Mouse (Mus musculus): ENCODE measurements around the gene Kif17. TPM values are rescaled to one million over a fixed set of nuclear protein-coding genes. Genes with fewer than 3 reads are reported as not detected.

Kif17 gene
- polyA plus RNA-seq, 1 experiment, result 0.70 TPM

DNA sequence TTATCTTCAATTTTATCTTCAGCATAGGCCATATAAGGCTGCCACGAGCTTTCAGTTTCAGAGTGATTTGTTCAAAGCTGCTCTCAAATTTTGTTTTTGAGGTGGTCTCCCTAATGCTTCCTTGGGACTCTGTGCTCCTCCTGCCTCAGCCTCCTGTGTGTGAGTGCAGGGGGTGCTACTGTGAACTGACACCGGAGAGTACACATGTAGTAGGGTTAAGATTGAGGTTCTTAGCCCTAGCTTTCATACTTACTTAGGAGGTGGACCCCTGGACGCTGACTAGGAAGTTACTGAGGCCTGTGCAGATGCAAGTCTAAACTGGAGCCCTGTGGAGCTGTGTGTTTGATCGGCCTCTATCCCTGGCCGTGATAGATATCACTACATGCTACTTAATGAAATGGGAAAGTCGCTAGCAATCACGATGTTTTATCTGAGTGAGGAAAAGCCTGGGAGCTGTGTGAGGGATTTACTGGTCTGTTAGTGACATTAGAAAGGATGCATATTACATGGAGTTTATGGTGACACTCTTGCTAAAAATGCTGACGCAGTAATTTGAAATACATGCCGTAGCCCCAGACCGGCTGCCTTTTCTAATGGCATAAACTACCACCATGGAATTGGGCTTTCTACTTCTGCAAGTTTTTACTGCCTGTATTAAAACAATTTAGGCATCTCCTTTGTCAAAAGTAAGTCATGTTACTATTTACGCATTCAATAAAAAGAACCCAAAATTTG is 32.1 kb upstream of the Kif17 start:
- 55% methylated on average over 11 of the region's 11 CpGs for WGBS
- peak overlapping the region; percentile 27 for H3K4me3 ChIP-seq (replicated peaks; ENCODE audit: extremely low read depth, low read depth, low read length)
- TF ChIP-seq CTCF (IDR thresholded peaks at IDR 0.05; ENCODE audit: insufficient read depth, low read length) (no peak), POLR2A (IDR thresholded peaks at IDR 0.05; ENCODE audit: borderline replicate concordance, extremely low read depth, low read depth, low read length) (no peak)
- no peak for DNase-seq
- H3K4me1 ChIP-seq (ENCODE audit: control insufficient read depth, insufficient read depth, low read length), result peaks cover 26% of the 10 kb centered on the region

DNA sequence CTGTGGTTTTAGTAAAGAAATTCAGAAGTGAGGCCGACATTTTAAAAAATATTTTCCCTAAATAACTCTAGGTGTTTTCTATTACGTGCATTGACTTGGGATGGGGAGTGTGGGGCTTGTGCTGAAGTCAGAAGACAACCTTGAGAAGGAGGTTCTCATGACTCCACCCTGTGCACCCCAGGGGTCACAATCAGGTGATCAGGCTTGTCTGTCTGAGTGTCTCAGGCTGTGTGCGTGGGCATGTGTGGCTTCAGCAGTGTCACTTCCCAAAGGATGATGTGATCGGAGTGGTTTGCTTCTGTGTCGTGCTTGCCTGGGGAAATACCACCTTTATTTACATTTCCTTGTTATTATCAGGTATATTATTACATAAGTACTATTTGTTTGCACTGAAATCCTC is 30.9 kb upstream of the Kif17 start:
- TF ChIP-seq POLR2A (IDR thresholded peaks at IDR 0.05; ENCODE audit: borderline replicate concordance, extremely low read depth, low read depth, low read length) (no peak), CTCF (IDR thresholded peaks at IDR 0.05; ENCODE audit: insufficient read depth, low read length) (no peak)
- WGBS, result 65% methylated on average over 5 of the region's 5 CpGs
- DNase-seq, result no peak
- H3K4me1 ChIP-seq (ENCODE audit: control insufficient read depth, insufficient read depth, low read length), result peaks cover 17% of the 10 kb centered on the region
- no peak overlapping the region for H3K4me3 ChIP-seq (replicated peaks; ENCODE audit: extremely low read depth, low read depth, low read length)

GRCm38 (mm10) chr4:138220761-138221160 is 29.5 kb upstream of the Kif17 start:
- 61% methylated on average over 7 of the region's 7 CpGs for WGBS
- Histone ChIP-seq H3K4me3 (replicated peaks; ENCODE audit: extremely low read depth, low read depth, low read length) (no peak overlapping the region), H3K4me1 (ENCODE audit: control insufficient read depth, insufficient read depth, low read length) (peaks cover 13% of the 10 kb centered on the region; the same call in 1 of the 2 replicates)
- no peak for DNase-seq
- no peak for TF ChIP-seq POLR2A (IDR thresholded peaks at IDR 0.05; ENCODE audit: borderline replicate concordance, extremely low read depth, low read depth, low read length)
- no peak for TF ChIP-seq CTCF (IDR thresholded peaks at IDR 0.05; ENCODE audit: insufficient read depth, low read length)

GRCm38 (mm10) chr4:138221406-138221805 is 28.8 kb upstream of the Kif17 start:
- WGBS, result 72% methylated on average over 5 of the region's 5 CpGs
- peaks cover 12% of the 10 kb centered on the region; the same call in 1 of the 2 replicates for H3K4me1 ChIP-seq (ENCODE audit: control insufficient read depth, insufficient read depth, low read length)

DNA sequence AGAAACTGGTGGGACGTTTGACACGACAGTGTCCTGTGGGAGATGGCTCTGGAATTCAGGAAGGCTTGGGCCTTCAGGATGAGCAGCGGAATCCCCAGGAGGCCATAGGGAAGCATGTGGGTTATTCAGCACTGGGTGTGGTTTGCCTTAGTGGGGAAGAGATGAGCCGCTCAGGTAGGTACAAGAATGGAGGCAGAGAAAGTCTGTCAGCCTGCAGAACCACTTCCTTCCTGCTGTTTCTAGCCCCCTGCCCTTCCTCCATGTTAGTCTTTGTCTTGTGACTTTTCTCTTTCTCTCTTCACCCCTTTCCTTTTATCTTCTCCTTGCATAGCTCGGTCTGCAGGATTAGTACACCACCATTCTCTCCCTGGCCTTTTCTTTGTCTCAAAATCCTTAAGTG is 27.8 kb upstream of the Kif17 start:
- WGBS, result 69% methylated on average over 5 of the region's 5 CpGs
- DNase-seq, result no peak
- peaks cover 12% of the 10 kb centered on the region; the same call in 1 of the 2 replicates for H3K4me1 ChIP-seq (ENCODE audit: control insufficient read depth, insufficient read depth, low read length)
- no peak overlapping the region for H3K4me3 ChIP-seq (replicated peaks; ENCODE audit: extremely low read depth, low read depth, low read length)
- TF ChIP-seq POLR2A (IDR thresholded peaks at IDR 0.05; ENCODE audit: borderline replicate concordance, extremely low read depth, low read depth, low read length) (no peak), CTCF (IDR thresholded peaks at IDR 0.05; ENCODE audit: insufficient read depth, low read length) (no peak)

More at GRCm38 (mm10) chr4:138221406-138221805, 28.8 kb upstream of the Kif17 start:
- no peak for TF ChIP-seq POLR2A (IDR thresholded peaks at IDR 0.05; ENCODE audit: borderline replicate concordance, extremely low read depth, low read depth, low read length)
- no peak for TF ChIP-seq CTCF (IDR thresholded peaks at IDR 0.05; ENCODE audit: insufficient read depth, low read length)
- DNase-seq, result no peak
- H3K4me3 ChIP-seq (replicated peaks; ENCODE audit: extremely low read depth, low read depth, low read length), result no peak overlapping the region

DNA sequence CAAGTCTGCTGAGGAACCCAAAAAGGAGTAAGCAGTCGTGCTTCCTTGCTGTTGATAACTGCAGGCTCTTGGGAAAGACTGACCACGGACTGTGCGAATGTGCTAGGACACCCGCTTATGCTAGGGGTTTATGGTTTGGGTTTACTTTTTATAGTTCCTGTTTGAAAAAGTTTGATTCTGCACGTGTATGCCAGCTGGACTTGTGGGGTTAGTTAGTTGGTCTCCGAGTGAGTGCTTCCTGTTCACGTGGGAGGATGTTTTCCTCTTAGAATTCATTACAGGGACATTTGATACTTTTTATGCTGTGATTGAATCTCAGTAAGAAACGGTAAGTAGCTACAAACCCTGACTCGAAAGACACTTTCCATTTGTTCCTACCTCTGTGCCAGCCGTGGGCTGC is 26.6 kb upstream of the Kif17 start:
- peaks cover 6% of the 10 kb centered on the region; the same call in 1 of the 2 replicates for H3K4me1 ChIP-seq (ENCODE audit: control insufficient read depth, insufficient read depth, low read length)
- DNase-seq, result no peak
- H3K4me3 ChIP-seq (replicated peaks; ENCODE audit: extremely low read depth, low read depth, low read length), result no peak overlapping the region
- 61% methylated on average over 10 of the region's 10 CpGs for WGBS
- no peak for TF ChIP-seq CTCF (IDR thresholded peaks at IDR 0.05; ENCODE audit: insufficient read depth, low read length)
- TF ChIP-seq POLR2A (IDR thresholded peaks at IDR 0.05; ENCODE audit: borderline replicate concordance, extremely low read depth, low read depth, low read length), result no peak

DNA sequence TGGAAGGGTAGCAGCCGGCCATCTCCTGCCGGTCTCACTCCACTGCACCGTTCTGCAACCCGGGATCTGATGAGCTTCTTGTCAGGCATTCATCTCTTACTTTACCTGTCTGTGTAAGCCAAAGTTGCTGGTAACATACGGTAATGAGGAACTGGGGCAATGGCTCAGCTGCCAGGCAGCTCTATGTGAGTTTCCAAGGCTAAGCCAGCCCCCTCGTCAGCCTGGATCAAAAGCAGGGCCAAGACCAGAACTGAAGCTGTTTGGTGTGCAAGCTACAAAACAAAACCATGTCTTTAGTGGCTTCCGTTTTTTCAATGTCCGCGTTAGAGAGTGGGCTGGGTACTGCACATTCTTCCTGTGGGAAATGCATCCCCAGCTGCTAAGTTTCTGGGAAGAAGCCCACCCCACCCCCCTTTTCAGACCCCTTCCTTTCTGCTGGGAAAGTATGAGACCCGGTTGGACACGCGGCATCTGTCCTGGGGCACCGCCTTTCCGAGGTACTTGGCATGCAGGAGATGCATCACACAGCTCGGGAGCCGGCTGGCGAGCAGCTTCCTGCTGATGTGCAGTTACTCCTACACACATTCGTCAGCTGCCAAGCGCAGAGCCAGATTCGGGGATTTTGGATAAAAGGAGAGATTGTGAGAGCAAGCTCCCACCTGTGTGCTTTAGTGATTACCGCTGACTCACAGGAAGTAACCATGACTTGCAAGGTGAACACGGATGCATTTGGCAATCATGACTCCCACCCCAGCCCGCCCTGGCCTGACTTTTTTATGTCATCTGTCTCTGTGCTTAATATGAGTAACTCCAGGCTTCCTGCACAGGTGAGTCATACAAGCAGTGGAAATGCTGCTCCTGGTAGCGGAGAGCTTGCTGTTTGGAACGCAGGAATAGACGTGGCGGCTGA is 3.2 kb upstream of the Kif17 start:
- no peak for TF ChIP-seq POLR2A (IDR thresholded peaks at IDR 0.05; ENCODE audit: borderline replicate concordance, extremely low read depth, low read depth, low read length)
- TF ChIP-seq CTCF (IDR thresholded peaks at IDR 0.05; ENCODE audit: insufficient read depth, low read length), result no peak
- no peak for DNase-seq
- 69% methylated on average over 27 of the region's 27 CpGs for WGBS
- 0 out of 2 replicates have a peak, but pooled peaks cover 4% of the 10 kb centered on the region for H3K4me1 ChIP-seq (ENCODE audit: control insufficient read depth, insufficient read depth, low read length)
- no peak overlapping the region for H3K4me3 ChIP-seq (replicated peaks; ENCODE audit: extremely low read depth, low read depth, low read length)

- WGBS, result 1% methylated on average over 14 of the region's 14 CpGs
- Histone ChIP-seq H3K4me1 (ENCODE audit: control insufficient read depth, insufficient read depth, low read length) (0 out of 2 replicates have a peak, but pooled peaks cover 4% of the 10 kb centered on the region), H3K4me3 (replicated peaks; ENCODE audit: extremely low read depth, low read depth, low read length) (peak overlapping the region; percentile 20)
- no peak for TF ChIP-seq POLR2A (IDR thresholded peaks at IDR 0.05; ENCODE audit: borderline replicate concordance, extremely low read depth, low read depth, low read length)
- TF ChIP-seq CTCF (IDR thresholded peaks at IDR 0.05; ENCODE audit: insufficient read depth, low read length), result no peak
- no peak for DNase-seq
Observed at GRCm38 (mm10) chr4:138251819-138252218, 1.6 kb downstream of the Kif17 start.

GRCm38 (mm10) chr4:138252231-138252630 is 2.0 kb downstream of the Kif17 start:
- DNase-seq, result no peak
- 33% methylated on average over 5 of the region's 5 CpGs for WGBS
- TF ChIP-seq CTCF (IDR thresholded peaks at IDR 0.05; ENCODE audit: insufficient read depth, low read length), result no peak
- no peak for TF ChIP-seq POLR2A (IDR thresholded peaks at IDR 0.05; ENCODE audit: borderline replicate concordance, extremely low read depth, low read depth, low read length)
- Histone ChIP-seq H3K4me3 (replicated peaks; ENCODE audit: extremely low read depth, low read depth, low read length) (no peak overlapping the region), H3K4me1 (ENCODE audit: control insufficient read depth, insufficient read depth, low read length) (0 out of 2 replicates have a peak, but pooled peaks cover 4% of the 10 kb centered on the region)
